Mouse (Mus musculus) CH12F3 (cell line): ENCODE data around the gene 0610040J01Rik.

Experiments
- in situ Hi-C: fragments of 300-500 bp; cut with MboI; formaldehyde crosslinking; loops from 2 replicates; pipeline ENCODE4 v1.14.3; 2020; ENCODE audit warnings: low sequenced_read_pairs

Gene 0610040J01Rik

GRCm38 (mm10) chr5:63811819-63812508 lies at the start of gene 0610040J01Rik:
Gene 0610040J01Rik (plus strand): TSS chr5:63812363.
- in situ Hi-C loops = no loop called here

GRCm38 (mm10) chr5:63765886-63766285 lies 46.3 kb upstream of the 0610040J01Rik start:
- in situ Hi-C loops = no loop called here

DNA sequence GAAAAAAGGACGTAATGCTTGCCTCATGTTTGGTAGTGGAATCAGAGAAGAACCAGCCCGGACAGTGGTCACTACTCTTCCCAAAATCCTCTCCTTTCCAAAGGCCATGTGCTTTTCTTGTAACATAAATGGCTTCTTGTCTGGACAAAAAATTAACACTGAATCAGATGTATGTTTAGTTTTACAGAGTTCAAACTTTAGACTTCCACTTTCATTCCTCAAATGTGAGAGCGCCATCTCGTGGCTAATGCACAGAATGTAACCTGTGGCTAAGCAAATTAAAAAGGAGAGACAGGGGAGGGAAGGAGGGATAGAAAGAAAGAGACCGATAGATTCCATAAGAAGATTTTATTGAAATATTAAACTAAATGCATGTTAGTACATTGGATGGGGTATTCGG lies 45.4 kb upstream of the 0610040J01Rik start:
- in situ Hi-C loops = no loop called here

DNA sequence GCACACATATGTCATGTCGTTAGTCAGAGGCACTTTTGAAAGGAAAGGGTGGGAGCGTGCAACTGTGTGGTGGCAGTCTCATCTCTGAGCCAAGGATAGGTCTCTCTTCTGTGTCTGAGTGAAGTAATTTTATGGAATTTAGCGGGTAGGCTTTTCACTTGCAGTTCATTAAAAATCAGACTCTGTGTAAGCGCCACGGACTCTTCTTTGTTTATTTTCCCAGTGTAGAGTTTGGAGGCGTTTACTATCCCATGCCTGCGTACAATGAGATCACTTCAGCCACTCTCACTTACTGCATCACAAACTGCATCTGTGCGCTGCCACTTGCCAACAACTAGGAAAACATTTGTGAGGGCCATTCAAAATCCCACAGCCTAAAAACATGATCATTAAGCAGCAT lies 44.7 kb upstream of the 0610040J01Rik start:
- in situ Hi-C loops = no loop called here

GRCm38 (mm10) chr5:63768220-63768619 lies 43.9 kb upstream of the 0610040J01Rik start:
- in situ Hi-C loops = no loop called here

GRCm38 (mm10) chr5:63772971-63773370 lies 39.2 kb upstream of the 0610040J01Rik start:
- in situ Hi-C loops = no loop called here

- in situ Hi-C loops = no loop called here
Observed at GRCm38 (mm10) chr5:63773603-63774002, 38.6 kb upstream of the 0610040J01Rik start.

DNA sequence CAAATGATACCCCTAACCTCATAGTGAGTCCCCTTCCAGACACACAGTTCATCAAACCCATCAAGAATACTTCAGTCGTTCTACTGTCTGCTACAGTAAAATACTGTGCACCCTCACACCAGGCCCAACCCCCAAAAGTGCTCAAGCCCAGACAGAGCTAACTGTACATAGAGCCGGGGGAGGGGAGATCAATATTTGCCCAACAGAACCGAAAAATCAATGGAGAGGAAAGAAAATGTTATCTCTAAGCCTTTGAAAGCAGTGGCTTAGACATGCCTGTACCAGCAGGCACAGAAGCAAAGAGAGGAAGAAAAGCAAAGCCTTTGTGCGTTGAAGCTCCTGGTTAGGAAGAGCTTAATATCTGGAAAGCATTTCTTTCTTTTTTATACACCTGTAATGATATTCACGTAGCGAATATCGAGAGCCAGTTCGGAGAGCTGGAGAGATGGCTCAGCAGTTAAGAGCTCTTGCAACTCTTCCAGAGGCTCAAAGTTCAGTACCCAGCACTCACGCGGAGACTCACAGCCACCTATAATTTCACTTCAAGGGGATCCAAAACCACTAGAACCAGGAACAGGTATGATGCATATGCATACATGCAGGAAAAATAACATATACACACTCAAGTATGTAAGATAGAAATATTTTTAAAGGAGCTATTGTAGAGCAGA lies 23.9 kb upstream of the 0610040J01Rik start:
- in situ Hi-C loops = no loop called here

- in situ Hi-C loops = no loop called here
Observed at GRCm38 (mm10) chr5:63812509-63812865, 324 bp downstream of the 0610040J01Rik start.

DNA sequence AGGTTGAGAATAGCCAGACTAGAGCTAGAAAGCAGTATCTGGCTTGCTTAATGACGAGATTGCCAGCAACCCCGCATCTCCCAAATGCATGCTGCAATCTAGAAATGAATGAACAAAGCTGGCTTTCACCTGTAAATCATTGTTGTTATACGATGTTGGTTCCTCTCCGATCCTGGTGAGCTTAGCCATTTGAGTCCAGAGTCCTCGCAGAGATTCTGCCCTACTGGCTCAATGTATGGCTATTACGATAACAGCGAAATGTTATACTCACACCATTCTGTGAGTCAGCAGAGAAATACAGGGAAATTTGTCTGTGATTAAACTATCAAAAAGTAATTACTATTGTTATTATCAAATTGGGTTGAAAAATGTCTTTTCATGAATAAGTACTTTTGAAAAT lies 4.5 kb downstream of the 0610040J01Rik start:
- in situ Hi-C loops = no loop called here

DNA sequence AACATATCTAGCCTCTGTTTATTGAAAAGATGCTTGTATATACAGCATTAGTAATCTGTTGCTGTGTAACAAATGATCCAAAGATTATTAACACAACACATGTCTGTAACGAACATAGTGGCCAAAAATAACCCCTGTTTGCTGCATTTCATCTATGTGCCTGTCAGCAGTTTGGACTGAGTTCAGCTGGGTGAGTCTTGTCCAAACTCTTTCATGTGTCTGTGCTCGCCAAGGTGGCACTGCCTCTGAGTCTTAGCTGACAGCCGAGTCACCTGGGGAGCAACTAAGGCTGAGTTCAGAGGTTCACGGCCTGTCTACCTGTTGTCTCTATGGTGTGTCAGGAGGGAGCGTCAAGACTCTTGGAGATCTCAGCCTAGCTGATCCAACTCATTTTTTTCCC lies 5.1 kb downstream of the 0610040J01Rik start:
- in situ Hi-C loops = no loop called here

GRCm38 (mm10) chr5:63818975-63819374 lies 6.8 kb downstream of the 0610040J01Rik start:
- in situ Hi-C loops = no loop called here

DNA sequence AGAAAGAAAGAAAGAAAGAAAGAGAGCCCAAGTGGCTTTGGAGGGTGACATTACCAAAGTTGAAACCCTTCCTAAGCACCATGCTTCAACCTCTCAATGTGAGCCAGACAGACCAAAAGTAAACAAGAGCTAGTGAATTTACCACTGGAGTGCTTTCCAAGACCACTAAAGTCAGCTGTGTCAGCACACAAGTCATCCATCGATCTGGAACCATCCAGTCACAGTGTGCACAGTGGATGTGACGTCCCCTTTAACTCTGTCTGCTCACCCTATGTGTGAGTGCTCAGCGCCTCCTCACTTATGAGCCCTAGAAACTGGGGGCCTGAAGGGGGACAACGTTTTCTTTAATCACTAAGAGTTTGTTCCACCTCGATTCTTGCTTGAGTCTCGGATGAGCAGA lies 7.4 kb downstream of the 0610040J01Rik start:
- in situ Hi-C loops = no loop called here

DNA sequence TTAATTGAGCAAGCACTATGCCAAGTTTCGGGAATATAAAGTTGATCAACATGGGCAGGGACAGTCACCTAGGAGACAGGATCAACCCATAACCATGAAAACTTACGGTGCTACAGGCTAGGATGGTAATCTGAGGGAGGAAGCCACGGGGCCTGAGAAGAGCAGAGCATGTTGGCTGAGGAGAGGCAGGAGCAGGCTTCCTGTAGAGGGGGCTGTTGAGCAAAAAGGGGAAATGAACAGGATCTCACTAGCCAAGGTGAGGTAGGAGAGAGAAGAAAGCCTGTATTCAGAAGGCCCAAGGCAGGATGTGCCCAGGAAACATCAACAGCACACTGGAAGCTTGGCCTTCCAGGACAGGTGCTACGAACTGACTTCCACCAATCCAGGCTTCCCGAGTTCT lies 9.0 kb downstream of the 0610040J01Rik start:
- in situ Hi-C loops = no loop called here

GRCm38 (mm10) chr5:63821860-63822259 lies 9.7 kb downstream of the 0610040J01Rik start:
- in situ Hi-C loops = no loop called here

DNA sequence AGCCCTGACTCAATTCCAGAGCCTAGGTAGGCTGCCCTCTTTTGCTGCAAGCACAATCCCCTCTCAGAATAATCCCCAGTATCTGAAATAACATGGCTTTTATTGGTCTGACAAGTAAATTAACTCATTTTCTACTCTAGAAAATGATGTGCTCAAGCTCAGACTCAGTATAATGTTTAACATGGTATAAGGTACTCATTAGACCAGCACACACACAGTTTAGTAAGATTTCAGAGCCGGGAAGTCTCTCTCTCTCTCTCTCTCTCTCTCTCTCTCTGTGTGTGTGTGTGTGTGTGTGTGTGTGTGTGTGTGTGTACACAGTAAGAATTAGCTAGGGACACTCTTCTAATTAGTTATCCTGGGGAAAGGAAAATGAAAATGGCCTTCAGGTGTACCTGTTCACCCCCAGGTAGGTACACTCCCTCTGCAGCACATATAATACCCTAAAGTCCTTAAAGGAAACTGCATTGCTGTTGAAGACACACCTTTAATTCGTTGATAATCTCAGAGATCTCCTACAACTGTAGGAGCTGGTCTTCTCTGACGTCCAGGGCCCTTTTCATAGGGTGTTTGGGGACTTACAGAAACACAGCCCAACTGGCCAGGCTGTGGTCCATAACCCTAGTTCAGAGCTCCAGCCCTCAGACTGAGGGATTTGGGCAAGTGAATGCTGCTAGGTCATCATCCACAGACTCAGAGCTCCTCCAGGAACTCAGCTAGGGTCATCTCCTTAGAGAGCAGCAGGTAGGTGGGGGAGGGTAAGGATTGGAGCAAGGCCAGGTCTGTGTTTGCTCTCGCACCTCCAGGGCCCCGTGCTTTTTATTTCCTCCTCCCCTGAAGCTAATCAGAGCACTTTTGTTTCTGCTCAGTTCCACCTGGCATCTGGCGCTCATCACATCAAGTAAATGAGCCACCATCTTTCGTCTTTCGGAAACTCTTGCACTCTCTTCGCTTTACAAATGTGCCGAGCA lies 11.5 kb downstream of the 0610040J01Rik start:
- in situ Hi-C loops = no loop called here

DNA sequence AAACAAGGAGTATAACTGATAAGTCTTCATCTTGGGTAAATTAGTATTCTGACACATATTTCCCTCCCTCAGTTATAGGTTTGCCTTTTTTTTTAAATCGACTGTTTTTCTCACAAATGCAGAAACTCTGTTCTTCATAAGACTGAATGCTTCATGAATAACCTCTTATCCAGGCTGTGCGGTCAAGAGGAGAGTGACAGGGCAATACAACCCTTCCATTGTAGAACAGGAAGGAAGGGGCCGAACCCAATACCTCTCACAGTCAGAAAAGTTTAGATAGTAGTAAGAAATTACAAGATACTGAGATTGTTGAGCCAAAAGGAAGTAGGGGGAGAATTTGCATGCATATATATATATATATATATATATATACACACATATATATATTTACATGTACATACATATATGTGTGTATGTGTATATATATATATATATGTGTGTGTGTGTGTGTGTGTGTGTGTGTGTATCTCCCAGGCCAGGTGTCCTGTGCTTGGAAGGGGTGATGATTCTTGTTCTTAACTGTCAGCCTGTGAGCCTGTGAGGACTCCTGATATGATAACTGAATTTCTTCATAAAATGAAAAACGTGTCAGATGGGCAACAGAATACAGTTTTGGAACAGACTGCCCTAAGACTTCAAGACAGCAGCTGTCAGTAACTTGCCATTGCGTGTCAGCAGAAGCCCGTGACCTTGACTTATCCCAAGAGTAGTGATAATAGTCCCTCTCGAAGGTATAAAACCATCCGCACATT lies 12.6 kb downstream of the 0610040J01Rik start:
- in situ Hi-C loops = no loop called here

DNA sequence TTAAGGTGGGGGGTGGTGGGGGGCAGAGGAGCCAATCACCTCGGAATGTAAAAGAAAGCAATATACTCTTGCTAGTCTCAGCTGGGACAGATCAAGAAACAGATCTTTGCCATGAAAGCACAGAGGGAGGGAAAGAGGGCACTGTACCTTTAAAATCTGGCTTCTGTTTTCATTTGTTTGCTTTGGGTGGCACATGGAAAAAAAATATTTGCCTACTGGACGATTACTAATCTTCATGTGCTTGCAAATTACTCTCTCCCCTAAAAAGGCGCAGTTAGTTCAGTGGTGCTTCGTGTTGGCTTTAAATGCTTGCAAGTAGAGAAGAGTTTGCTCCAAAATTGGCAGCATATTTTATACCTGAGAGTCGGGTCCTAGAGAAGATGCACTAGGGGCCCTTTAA lies 13.7 kb downstream of the 0610040J01Rik start:
- in situ Hi-C loops = no loop called here

GRCm38 (mm10) chr5:63827006-63827405 lies 14.8 kb downstream of the 0610040J01Rik start:
- in situ Hi-C loops = no loop called here

- in situ Hi-C loops = no loop called here
Observed at GRCm38 (mm10) chr5:63827415-63828053, 15.4 kb downstream of the 0610040J01Rik start.
